Mouse (Mus musculus): ENCODE data around the gene Emc8.
A peak's percentile ranks its signal among the peaks of the same experiment; 100 is the strongest.

Emc8 gene

GRCm38 (mm10) chr8:120668374-120668905 is at the start of gene Emc8:
Emc8 (minus strand) TSS chr8:120668573.
- DNase-seq (ENCODE audit: low spot score in 2 of 2) = no peak

- DNase-seq (ENCODE audit: low spot score in 2 of 2) = no peak
Measured at GRCm38 (mm10) chr8:120715996-120716680, 47.8 kb upstream of the Emc8 start.

GRCm38 (mm10) chr8:120715200-120715599 is 46.8 kb upstream of the Emc8 start:
- no peak for DNase-seq (ENCODE audit: low spot score in 2 of 2)

- DNase-seq (ENCODE audit: low spot score in 2 of 2) = no peak
Measured at GRCm38 (mm10) chr8:120709176-120709575, 40.8 kb upstream of the Emc8 start.

- DNase-seq (ENCODE audit: low spot score in 2 of 2) = no peak
Measured at GRCm38 (mm10) chr8:120706193-120706592, 37.8 kb upstream of the Emc8 start.

GRCm38 (mm10) chr8:120705163-120705562 is 36.8 kb upstream of the Emc8 start:
- no peak for DNase-seq (ENCODE audit: low spot score in 2 of 2)

GRCm38 (mm10) chr8:120704203-120704602 is 35.8 kb upstream of the Emc8 start:
- DNase-seq (ENCODE audit: low spot score in 2 of 2) = no peak

- no peak for DNase-seq (ENCODE audit: low spot score in 2 of 2)
Measured at GRCm38 (mm10) chr8:120701758-120702465, 33.5 kb upstream of the Emc8 start.

GRCm38 (mm10) chr8:120700053-120700452 is 31.7 kb upstream of the Emc8 start:
- no peak for DNase-seq (ENCODE audit: low spot score in 2 of 2)

GRCm38 (mm10) chr8:120699565-120699964 is 31.2 kb upstream of the Emc8 start:
- DNase-seq (ENCODE audit: low spot score in 2 of 2) = no peak

- DNase-seq (ENCODE audit: low spot score in 2 of 2) = no peak
Measured at GRCm38 (mm10) chr8:120699079-120699478, 30.7 kb upstream of the Emc8 start.

GRCm38 (mm10) chr8:120698426-120698825 is 30.1 kb upstream of the Emc8 start:
- DNase-seq (ENCODE audit: low spot score in 2 of 2) = no peak

- DNase-seq (ENCODE audit: low spot score in 2 of 2) = no peak
Measured at GRCm38 (mm10) chr8:120697979-120698272, 29.6 kb upstream of the Emc8 start.

GRCm38 (mm10) chr8:120697154-120697978 is 29.0 kb upstream of the Emc8 start:
- no peak for DNase-seq (ENCODE audit: low spot score in 2 of 2)

- no peak for DNase-seq (ENCODE audit: low spot score in 2 of 2)
Measured at GRCm38 (mm10) chr8:120696401-120697153, 28.2 kb upstream of the Emc8 start.

- peak in 1 of 2 experiments; percentile 34 for DNase-seq (ENCODE audit: low spot score in 2 of 2)
Measured at GRCm38 (mm10) chr8:120693861-120694493, 25.6 kb upstream of the Emc8 start.

GRCm38 (mm10) chr8:120692934-120693333 is 24.6 kb upstream of the Emc8 start:
- DNase-seq (ENCODE audit: low spot score in 2 of 2) = no peak

- no peak for DNase-seq (ENCODE audit: low spot score in 2 of 2)
Measured at GRCm38 (mm10) chr8:120688511-120688910, 20.1 kb upstream of the Emc8 start.

- no peak for DNase-seq (ENCODE audit: low spot score in 2 of 2)
Measured at GRCm38 (mm10) chr8:120687786-120688185, 19.4 kb upstream of the Emc8 start.

- DNase-seq (ENCODE audit: low spot score in 2 of 2) = no peak
Measured at GRCm38 (mm10) chr8:120686576-120686975, 18.2 kb upstream of the Emc8 start.

- DNase-seq (ENCODE audit: low spot score in 2 of 2) = no peak
Measured at GRCm38 (mm10) chr8:120686051-120686450, 17.7 kb upstream of the Emc8 start.

All from urinary bladder, adult 18-20 months (tissue).